Mouse (Mus musculus) cerebellum, adult 18-20 months (tissue): ENCODE data around the gene Mrps21.
"Not testable (repeated sequence)": the region's sequence is repeated elsewhere in the genome, so short reads cannot be mapped to it uniquely, and the experiment has no call there.

ENCODE experiments used
- DNase-seq, 2 experiments: peaks; one replicate each; pipeline ENCODE4 v3.0.0; 2021

Mrps21 gene

GRCm38 (mm10) chr3:95871392-95871867 is at the start of gene Mrps21:
TSS of gene Mrps21 (minus strand) at chr3:95871519.
- DNase-seq = peak; percentile 85 to 88

- not testable (repeated sequence) for DNase-seq
These were observed 49.2 kb upstream of the Mrps21 start for GRCm38 (mm10) chr3:95920532-95920931.

- no peak for DNase-seq
These were observed 45.4 kb upstream of the Mrps21 start for GRCm38 (mm10) chr3:95916760-95917159.

DNA sequence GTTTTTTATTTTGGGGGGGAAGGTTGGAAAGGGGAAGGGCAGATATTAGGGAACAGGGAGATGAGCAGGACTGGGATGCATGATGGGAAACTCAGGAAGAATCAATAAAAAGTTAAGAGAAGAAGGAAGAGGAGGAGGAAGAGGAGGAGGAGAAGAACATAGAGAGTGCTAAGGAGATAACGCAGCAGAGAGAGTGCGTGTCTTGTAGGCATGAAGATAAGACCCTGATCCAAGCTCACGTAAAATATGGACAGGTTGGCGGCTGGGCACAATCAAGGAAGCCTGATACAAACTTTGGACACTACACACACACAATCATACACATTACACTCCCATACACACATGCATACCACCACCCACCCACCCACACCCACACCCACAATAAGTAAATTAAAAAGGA is 43.4 kb upstream of the Mrps21 start:
- no peak for DNase-seq

GRCm38 (mm10) chr3:95907613-95908012 is 36.3 kb upstream of the Mrps21 start:
- no peak for DNase-seq

DNA sequence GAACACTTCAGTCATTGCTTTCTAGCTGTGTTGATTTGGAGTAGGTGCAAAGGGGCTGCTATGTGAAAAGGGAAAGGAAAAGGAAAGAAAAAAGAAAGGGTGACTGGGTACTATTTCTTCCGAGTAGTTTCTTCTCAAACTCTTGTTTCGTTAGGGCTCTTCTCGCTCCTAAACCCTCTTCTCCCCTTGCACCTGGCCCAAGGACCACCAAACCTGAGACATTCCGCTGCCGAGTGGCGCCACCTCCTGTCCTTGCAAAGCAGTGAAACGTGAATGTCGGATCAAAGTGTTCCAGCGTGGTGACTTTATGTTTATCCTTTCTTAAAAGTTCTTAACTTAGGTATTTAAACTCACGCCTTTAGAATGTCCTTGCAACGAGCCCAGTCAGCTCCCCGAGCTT is 35.5 kb upstream of the Mrps21 start:
- DNase-seq = peak; percentile 46 to 51

- peak; percentile 49 to 54 for DNase-seq
These were observed 34.7 kb upstream of the Mrps21 start for GRCm38 (mm10) chr3:95905940-95906492.

DNA sequence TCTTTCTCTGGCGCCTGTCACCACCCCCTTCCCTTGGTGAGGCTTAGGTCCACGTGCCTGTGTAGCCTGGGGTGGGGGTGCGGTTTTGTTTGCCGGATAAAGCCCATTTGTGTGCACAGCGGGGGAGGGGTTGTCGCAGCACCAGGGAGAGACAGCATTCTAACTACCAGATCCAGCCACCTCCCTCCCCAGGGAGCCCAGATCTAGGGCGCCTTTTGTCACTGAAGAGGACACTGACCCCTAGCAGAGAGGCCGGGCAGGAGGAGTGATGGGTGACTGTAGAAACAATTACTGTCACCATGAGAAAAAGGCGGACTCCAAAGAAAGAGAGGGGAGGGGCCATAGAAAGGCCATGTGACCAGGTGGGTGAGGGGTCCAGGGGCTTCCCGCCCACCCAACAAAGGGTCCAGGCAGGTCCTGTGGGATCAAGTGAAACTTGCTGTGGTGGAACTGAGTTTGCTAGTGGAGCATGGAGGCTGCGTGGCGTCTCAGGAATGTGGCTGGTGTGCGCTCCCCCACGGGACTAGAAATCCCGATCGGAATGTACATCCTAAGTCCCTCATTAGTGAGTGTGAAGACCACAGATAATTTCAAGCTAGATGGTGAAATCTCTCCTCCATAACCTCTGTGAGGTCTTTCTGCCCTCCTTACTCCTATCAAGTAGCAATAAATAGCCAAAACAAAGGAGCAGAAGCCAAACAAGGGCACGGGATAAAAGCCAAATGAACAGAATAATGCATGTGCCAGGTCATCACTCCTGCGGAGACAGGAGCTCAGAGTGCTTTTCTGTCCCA is 34.0 kb upstream of the Mrps21 start:
- DNase-seq = peak; percentile 38 to 43

DNA sequence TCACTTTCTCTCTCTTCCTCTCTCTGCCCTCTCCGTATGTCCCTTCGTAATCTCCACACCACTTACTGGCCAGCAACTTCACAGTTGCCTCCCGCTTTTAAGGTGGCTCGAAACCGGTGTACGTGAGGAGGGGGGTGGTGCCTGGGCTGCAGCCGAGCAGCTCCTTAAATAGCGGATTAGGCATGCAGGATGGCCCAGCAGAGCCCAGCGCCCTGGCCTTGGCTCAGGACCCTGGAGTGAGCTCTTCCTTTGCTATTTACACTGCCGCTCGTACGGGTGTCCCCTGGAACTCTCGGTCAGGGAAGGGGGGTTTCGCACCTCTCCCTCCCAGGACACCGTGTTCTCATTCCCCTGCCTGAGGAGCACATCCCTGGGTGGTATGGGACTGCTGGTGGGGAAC is 33.2 kb upstream of the Mrps21 start, which contains the start of gene Car14:
Car14 (minus strand) TSS at position 124 of the 400 bp plus-strand sequence.
- DNase-seq = peak in 1 of 2 experiments; percentile 6

GRCm38 (mm10) chr3:95903753-95904502 is 32.6 kb upstream of the Mrps21 start:
- DNase-seq = no peak

- no peak for DNase-seq
These were observed 31.3 kb upstream of the Mrps21 start for GRCm38 (mm10) chr3:95902643-95903042.

DNA sequence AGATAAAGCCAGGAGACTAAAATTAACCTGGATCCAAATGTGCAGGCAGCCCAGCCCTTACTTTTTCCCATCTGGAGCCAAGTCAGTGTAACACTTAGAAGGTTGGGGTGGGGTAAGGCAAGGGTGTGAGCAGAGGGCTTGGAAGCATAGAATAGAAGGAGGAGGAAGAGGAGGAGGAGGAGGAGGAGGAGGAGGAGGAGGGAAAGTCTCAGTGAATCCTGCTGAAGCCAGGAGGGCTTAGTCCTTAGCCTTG is 31.0 kb upstream of the Mrps21 start:
- no peak for DNase-seq

GRCm38 (mm10) chr3:95901616-95902372 is 30.5 kb upstream of the Mrps21 start:
- peak in 1 of 2 experiments; percentile 8 for DNase-seq

- no peak for DNase-seq
These were observed 28.6 kb upstream of the Mrps21 start for GRCm38 (mm10) chr3:95899800-95900524.

- peak in 1 of 2 experiments; percentile 10 for DNase-seq
These were observed 24.2 kb upstream of the Mrps21 start for GRCm38 (mm10) chr3:95895501-95895900.

DNA sequence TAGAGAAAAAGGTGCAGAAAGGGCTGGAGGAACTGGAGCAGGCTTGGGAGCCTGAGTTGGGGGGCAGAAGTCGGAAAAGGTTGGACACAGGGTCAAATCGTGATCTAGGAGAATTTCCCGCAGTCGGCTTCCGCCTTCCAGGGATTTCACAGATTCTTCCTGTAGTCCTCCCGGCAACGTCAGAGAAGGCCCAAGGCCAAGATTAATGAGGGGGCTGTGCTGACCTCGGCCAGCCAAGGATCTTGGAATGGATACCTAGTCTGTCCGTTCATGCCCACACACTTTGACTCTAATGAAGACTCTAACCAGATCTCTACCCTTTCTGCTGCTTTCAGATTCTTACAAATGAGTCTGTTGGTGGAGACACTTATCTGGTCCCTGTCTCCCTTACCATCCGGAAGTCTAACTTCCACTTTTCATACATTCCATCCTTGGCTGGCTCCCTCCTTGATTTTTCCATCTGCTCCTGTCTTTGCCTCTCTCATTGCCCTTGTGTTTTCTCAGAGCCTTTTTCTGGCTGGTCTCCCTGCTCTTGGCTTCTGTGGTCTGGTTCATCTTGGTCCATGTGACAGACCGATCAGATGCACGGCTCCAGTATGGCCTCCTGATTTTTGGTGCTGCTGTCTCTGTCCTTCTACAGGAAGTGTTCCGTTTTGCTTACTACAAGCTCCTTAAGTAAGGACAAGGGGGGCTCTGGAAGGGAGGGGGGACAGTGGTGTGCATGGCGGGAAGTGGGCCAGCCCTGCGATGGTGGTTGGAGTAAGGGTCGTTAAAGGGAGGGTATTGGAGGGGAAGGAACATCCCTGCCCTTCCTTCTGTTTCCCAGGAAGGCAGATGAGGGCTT is 23.2 kb upstream of the Mrps21 start:
- DNase-seq = peak; percentile 49 to 59

DNA sequence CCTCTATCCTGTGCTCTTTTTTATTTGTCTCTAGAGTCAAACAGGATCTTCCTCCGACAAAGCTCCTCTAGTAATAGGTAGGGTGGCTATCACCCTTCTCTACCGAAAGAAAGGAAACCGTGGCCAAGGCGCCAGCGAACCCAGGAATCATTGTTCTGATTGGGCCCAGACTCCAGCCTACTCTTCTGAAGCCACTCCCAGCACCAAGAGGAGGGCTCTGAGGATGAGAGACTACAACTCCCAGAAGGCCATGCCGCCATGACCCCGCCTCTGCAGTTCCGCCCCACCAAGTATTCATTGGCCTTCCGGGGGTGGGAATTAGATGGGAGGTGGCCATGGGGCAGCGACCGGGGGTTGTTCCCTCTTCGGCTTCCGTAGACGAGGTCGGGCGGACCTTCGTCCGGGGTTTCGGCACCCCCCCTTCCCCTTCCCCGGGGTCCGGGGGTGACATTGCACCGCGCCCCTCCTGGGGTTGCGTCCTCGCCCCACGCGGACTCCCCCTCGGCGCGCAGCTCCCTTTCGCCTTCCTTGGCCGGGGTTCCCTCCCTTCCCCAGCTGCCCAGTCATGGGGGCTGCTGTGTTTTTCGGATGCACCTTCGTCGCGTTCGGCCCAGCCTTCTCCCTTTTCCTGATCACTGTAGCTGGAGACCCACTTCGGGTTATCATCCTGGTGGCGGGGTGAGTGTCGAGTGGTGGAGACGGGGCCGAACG is 22.4 kb upstream of the Mrps21 start, which contains the start of gene Aph1a:
Aph1a (plus strand) TSS at position 364 of the 711 bp plus-strand sequence.
- DNase-seq = peak; percentile 94 to 99

GRCm38 (mm10) chr3:95893126-95893525 is 21.8 kb upstream of the Mrps21 start:
- DNase-seq = no peak

DNA sequence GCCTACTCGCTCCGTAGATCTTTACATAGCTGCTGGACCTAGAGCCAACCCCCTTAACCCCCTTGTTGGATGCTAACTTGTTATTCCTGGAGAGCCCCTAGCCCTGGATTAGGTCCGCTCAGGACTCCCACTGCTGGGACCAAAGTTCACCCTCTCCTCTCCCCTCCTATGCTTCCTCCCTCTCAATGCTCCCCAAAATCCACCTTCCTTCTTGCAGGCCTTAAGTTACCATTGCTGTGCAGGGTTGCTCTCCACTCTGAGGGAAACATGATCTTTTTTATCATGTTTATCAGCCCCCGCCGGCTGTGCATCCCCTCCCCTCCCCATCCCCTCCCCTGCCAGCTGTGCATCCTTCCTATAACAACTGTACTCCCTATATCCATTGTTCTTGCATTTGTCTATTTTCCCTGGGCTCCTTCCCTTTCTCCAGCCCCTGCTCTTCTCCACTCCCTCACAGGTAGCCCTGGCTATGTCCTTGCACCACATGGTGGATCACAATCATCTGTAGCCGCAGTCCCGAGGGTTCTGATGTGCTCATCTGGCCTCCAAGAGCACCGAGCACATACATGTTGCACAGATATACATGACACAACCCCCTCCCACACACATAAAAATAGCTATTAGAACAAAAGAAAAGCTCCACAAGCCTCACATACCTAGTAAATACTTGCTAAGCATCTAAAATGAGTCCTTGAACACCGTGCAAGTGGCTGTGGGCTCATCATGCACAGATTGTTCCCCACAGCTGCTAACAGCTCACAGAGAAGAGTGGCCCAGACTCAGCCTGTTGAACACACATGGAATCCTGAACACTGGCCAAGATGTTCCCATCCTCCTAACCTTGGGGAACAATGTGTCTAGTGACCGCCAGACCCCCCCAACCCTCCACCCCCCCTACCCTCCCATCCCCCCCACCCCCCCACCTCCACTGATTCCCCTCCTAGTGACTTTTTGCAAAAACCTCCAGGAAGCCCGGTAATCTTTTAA is 21.0 kb upstream of the Mrps21 start:
- DNase-seq = peak in 1 of 2 experiments; percentile 3
